Mouse (Mus musculus): ENCODE results near the gene Slc26a8. TPM values are rescaled to one million over a fixed set of nuclear protein-coding genes. Genes with fewer than 3 reads are reported as not detected.
A peak's percentile ranks its signal among the peaks of the same experiment; 100 is the strongest.

Gene Slc26a8
- polyA plus RNA-seq, 1 experiment from 2014 or later, result 0.24 TPM

- Histone ChIP-seq H3K27me3 (ENCODE audit: control insufficient read depth, insufficient read depth, low read length) (no peaks in the 10 kb centered on the region), H3K9me3 (ENCODE audit: control insufficient read depth, low read length) (no peaks in the 10 kb centered on the region), H3K27ac (replicated peaks) (no peak overlapping the region), H3K36me3 (ENCODE audit: control insufficient read depth, insufficient read depth, low read length) (peaks cover 3% of the 10 kb centered on the region; the same call in 1 of the 2 replicates), H3K9ac (ENCODE audit: low read length) (no peak overlapping the region), H3K4me1 (replicated peaks; ENCODE audit: control insufficient read depth, insufficient read depth) (no peaks in the 10 kb centered on the region), H3K4me3 (ENCODE audit: low read depth, low read length) (no peak overlapping the region), H3K4me2 (replicated peaks; ENCODE audit: low read depth) (no peak overlapping the region)
- DNase-seq (ENCODE audit: low spot score), result no peak
- no peak for TF ChIP-seq EP300 (optimal IDR thresholded peaks at IDR 0.05)
- TF ChIP-seq CTCF (IDR thresholded peaks at IDR 0.05; ENCODE audit: low read depth), result no peak
- no peak for ATAC-seq (ENCODE audit: low FRiP score, low TSS enrichment)
- 69% methylated on average over 2 of the region's 2 CpGs for WGBS
Observed at GRCm38 (mm10) chr17:28612603-28613002, 77.4 kb downstream of the Slc26a8 start.

- ATAC-seq (ENCODE audit: low FRiP score, low TSS enrichment) (no peak), DNase-seq (ENCODE audit: low spot score) (no peak)
- Histone ChIP-seq H3K4me2 (replicated peaks; ENCODE audit: low read depth) (no peak overlapping the region), H3K9ac (ENCODE audit: low read length) (no peak overlapping the region), H3K36me3 (ENCODE audit: control insufficient read depth, insufficient read depth, low read length) (peaks cover 11% of the 10 kb centered on the region), H3K4me1 (replicated peaks; ENCODE audit: control insufficient read depth, insufficient read depth) (no peaks in the 10 kb centered on the region), H3K4me3 (ENCODE audit: low read depth, low read length) (no peak overlapping the region), H3K27me3 (ENCODE audit: control insufficient read depth, insufficient read depth, low read length) (no peaks in the 10 kb centered on the region), H3K9me3 (ENCODE audit: control insufficient read depth, low read length) (no peaks in the 10 kb centered on the region), H3K27ac (replicated peaks) (no peak overlapping the region)
- TF ChIP-seq CTCF (IDR thresholded peaks at IDR 0.05; ENCODE audit: low read depth), result peak; percentile 33; the same call in 1 of the 2 replicates
- TF ChIP-seq EP300 (optimal IDR thresholded peaks at IDR 0.05), result no peak
- WGBS, result 72% methylated on average over 3 of the region's 3 CpGs
Observed at GRCm38 (mm10) chr17:28609543-28609942, 80.5 kb downstream of the Slc26a8 start.

- no peak overlapping the region for H3K27ac ChIP-seq (replicated peaks)
- no peak for DNase-seq (ENCODE audit: low spot score)
- H3K9me3 ChIP-seq (ENCODE audit: control insufficient read depth, low read length), result no peaks in the 10 kb centered on the region
- no peaks in the 10 kb centered on the region for H3K4me1 ChIP-seq (replicated peaks; ENCODE audit: control insufficient read depth, insufficient read depth)
- no peaks in the 10 kb centered on the region for H3K27me3 ChIP-seq (ENCODE audit: control insufficient read depth, insufficient read depth, low read length)
- no peak for ATAC-seq (ENCODE audit: low FRiP score, low TSS enrichment)
- 91% methylated on average over 9 of the region's 9 CpGs for WGBS
- H3K9ac ChIP-seq (ENCODE audit: low read length), result no peak overlapping the region
- TF ChIP-seq EP300 (optimal IDR thresholded peaks at IDR 0.05), result no peak
- TF ChIP-seq CTCF (IDR thresholded peaks at IDR 0.05; ENCODE audit: low read depth), result no peak
- H3K4me2 ChIP-seq (replicated peaks; ENCODE audit: low read depth), result no peak overlapping the region
- H3K36me3 ChIP-seq (ENCODE audit: control insufficient read depth, insufficient read depth, low read length), result peaks cover 33% of the 10 kb centered on the region
- no peak overlapping the region for H3K4me3 ChIP-seq (ENCODE audit: low read depth, low read length)
Observed at GRCm38 (mm10) chr17:28601557-28602250, 88.3 kb downstream of the Slc26a8 start.

GRCm38 (mm10) chr17:28600780-28601179 is 89.3 kb downstream of the Slc26a8 start:
- DNase-seq (ENCODE audit: low spot score), result no peak
- Histone ChIP-seq H3K9me3 (ENCODE audit: control insufficient read depth, low read length) (no peaks in the 10 kb centered on the region), H3K27ac (replicated peaks) (no peak overlapping the region), H3K27me3 (ENCODE audit: control insufficient read depth, insufficient read depth, low read length) (no peaks in the 10 kb centered on the region), H3K36me3 (ENCODE audit: control insufficient read depth, insufficient read depth, low read length) (peaks cover 37% of the 10 kb centered on the region), H3K9ac (ENCODE audit: low read length) (no peak overlapping the region), H3K4me1 (replicated peaks; ENCODE audit: control insufficient read depth, insufficient read depth) (no peaks in the 10 kb centered on the region), H3K4me2 (replicated peaks; ENCODE audit: low read depth) (no peak overlapping the region), H3K4me3 (ENCODE audit: low read depth, low read length) (no peak overlapping the region)
- TF ChIP-seq EP300 (optimal IDR thresholded peaks at IDR 0.05) (no peak), CTCF (IDR thresholded peaks at IDR 0.05; ENCODE audit: low read depth) (no peak)
- no peak for ATAC-seq (ENCODE audit: low FRiP score, low TSS enrichment)
- WGBS, result 80% methylated on average over 5 of the region's 5 CpGs

- no peak overlapping the region for H3K9ac ChIP-seq (ENCODE audit: low read length)
- H3K9me3 ChIP-seq (ENCODE audit: control insufficient read depth, low read length), result no peaks in the 10 kb centered on the region
- no peak overlapping the region for H3K4me3 ChIP-seq (ENCODE audit: low read depth, low read length)
- H3K36me3 ChIP-seq (ENCODE audit: control insufficient read depth, insufficient read depth, low read length), result peaks cover 24% of the 10 kb centered on the region
- no peak overlapping the region for H3K27ac ChIP-seq (replicated peaks)
- H3K4me1 ChIP-seq (replicated peaks; ENCODE audit: control insufficient read depth, insufficient read depth), result no peaks in the 10 kb centered on the region
- TF ChIP-seq CTCF (IDR thresholded peaks at IDR 0.05; ENCODE audit: low read depth) (no peak), EP300 (optimal IDR thresholded peaks at IDR 0.05) (no peak)
- 49% methylated on average over 4 of the region's 4 CpGs for WGBS
- no peaks in the 10 kb centered on the region for H3K27me3 ChIP-seq (ENCODE audit: control insufficient read depth, insufficient read depth, low read length)
- ATAC-seq (ENCODE audit: low FRiP score, low TSS enrichment) (peak; percentile 32; the same call in 1 of the 2 replicates), DNase-seq (ENCODE audit: low spot score) (no peak)
- no peak overlapping the region for H3K4me2 ChIP-seq (replicated peaks; ENCODE audit: low read depth)
Observed at GRCm38 (mm10) chr17:28593965-28594364, 96.1 kb downstream of the Slc26a8 start.

GRCm38 (mm10) chr17:28592998-28593397 is 97.0 kb downstream of the Slc26a8 start:
- DNase-seq (ENCODE audit: low spot score), result peak; percentile 86
- Histone ChIP-seq H3K9ac (ENCODE audit: low read length) (no peak overlapping the region), H3K9me3 (ENCODE audit: control insufficient read depth, low read length) (no peaks in the 10 kb centered on the region), H3K4me3 (ENCODE audit: low read depth, low read length) (no peak overlapping the region), H3K4me2 (replicated peaks; ENCODE audit: low read depth) (no peak overlapping the region), H3K27ac (replicated peaks) (no peak overlapping the region), H3K27me3 (ENCODE audit: control insufficient read depth, insufficient read depth, low read length) (no peaks in the 10 kb centered on the region), H3K36me3 (ENCODE audit: control insufficient read depth, insufficient read depth, low read length) (peaks cover 31% of the 10 kb centered on the region), H3K4me1 (replicated peaks; ENCODE audit: control insufficient read depth, insufficient read depth) (no peaks in the 10 kb centered on the region)
- WGBS, result 10% methylated on average over 4 of the region's 4 CpGs
- TF ChIP-seq EP300 (optimal IDR thresholded peaks at IDR 0.05) (no peak), CTCF (IDR thresholded peaks at IDR 0.05; ENCODE audit: low read depth) (peak; percentile 90)
- peak; percentile 63; the same call in 1 of the 2 replicates for ATAC-seq (ENCODE audit: low FRiP score, low TSS enrichment)

Data from stomach, postnatal 0 days (tissue).